Mouse (Mus musculus) heart, adult 2 months (tissue): Measurements from ENCODE around the gene Cish. TPM values are rescaled to one million over a fixed set of nuclear protein-coding genes. Genes with fewer than 3 reads are reported as not detected.

Experiments
- DNase-seq, 2 experiments: peaks; one replicate each; pipeline ENCODE4 v3.0.0; 2021
- H3K27ac ChIP-seq: fragments of 200-600 bp; 2 replicates; pipeline ENCODE4 v1.8.1; 2022
- H3K27me3 ChIP-seq: fragments of 200-500 bp; 2 replicates; pipeline ENCODE4 v1.6.1; 2012; ENCODE audit warnings: mild to moderate bottlenecking, low read length, inconsistent platforms, mixed read lengths; ENCODE audit not compliant: control insufficient read depth, insufficient read depth
- H3K36me3 ChIP-seq: fragments of 200-500 bp; 2 replicates; pipeline ENCODE4 v1.6.1; 2012; ENCODE audit warnings: low read length, inconsistent platforms; ENCODE audit not compliant: control insufficient read depth, insufficient read depth
- H3K4me1 ChIP-seq: fragments of 200-500 bp; 2 replicates; pipeline ENCODE4 v1.6.1; 2011; ENCODE audit warnings: low read length; ENCODE audit not compliant: control insufficient read depth, insufficient read depth
- H3K4me3 ChIP-seq: fragments of 200-600 bp; 2 replicates; pipeline ENCODE4 v1.8.1; 2022
- H3K79me2 ChIP-seq: fragments of 200-500 bp; replicated peaks from 2 replicates; pipeline ENCODE4 v1.6.1; 2012; ENCODE audit warnings: mild to moderate bottlenecking, inconsistent platforms, low read length, moderate library complexity, mixed read lengths; ENCODE audit not compliant: control insufficient read depth, insufficient read depth
- H3K9ac ChIP-seq: fragments of 200-500 bp; 2 replicates; pipeline ENCODE4 v1.6.1; 2012; ENCODE audit warnings: low read depth, mild to moderate bottlenecking, control low read depth, inconsistent platforms, low read length, mixed read lengths
- CTCF ChIP-seq: fragments of 200-600 bp; IDR thresholded peaks from 2 replicates; pipeline ENCODE4 v1.8.1; 2022; ENCODE audit warnings: antibody characterized with exemption, mild to moderate bottlenecking, moderate library complexity
- EP300 ChIP-seq: fragments of 200-500 bp; IDR thresholded peaks from 2 replicates; pipeline ENCODE4 v1.6.1; 2011; ENCODE audit warnings: low read depth, low read length, control low read depth; ENCODE audit not compliant: insufficient read depth
- POLR2A ChIP-seq: fragments of 200-500 bp; IDR thresholded peaks from 2 replicates; pipeline ENCODE4 v1.6.1; 2011; ENCODE audit warnings: mild to moderate bottlenecking, low read depth, low read length, control low read depth; ENCODE audit not compliant: insufficient read depth
- WGBS: fragments of 180-500 bp; shearing (Covaris S2); methylation state at CpG from one replicate; pipeline ENCODE4 v1.1.7; 2018; 5-methylcytosine and 5-hydroxymethylcytosine counted together
- intact Hi-C: fragments of 180-260 bp; cut with DNase I; formaldehyde crosslinking; loops from one replicate; pipeline ENCODE4 v1.15.1; 2025
- polyA plus RNA-seq: library from polyadenylated mRNA; depleted of rRNA; stranded (reverse); fragments of >200 nt; gene quantifications from 2 replicates; pipeline ENCODE4 v1.2.3, GENCODE M21; 2012
- total RNA-seq, 2 experiments: library from RNA; stranded (reverse); gene quantifications; 2 replicates each; pipeline ENCODE4 v1.2.3; 2021

The Cish gene
- total and polyA plus RNA-seq, 3 experiments = 118 to 167 (median 151) TPM

DNA sequence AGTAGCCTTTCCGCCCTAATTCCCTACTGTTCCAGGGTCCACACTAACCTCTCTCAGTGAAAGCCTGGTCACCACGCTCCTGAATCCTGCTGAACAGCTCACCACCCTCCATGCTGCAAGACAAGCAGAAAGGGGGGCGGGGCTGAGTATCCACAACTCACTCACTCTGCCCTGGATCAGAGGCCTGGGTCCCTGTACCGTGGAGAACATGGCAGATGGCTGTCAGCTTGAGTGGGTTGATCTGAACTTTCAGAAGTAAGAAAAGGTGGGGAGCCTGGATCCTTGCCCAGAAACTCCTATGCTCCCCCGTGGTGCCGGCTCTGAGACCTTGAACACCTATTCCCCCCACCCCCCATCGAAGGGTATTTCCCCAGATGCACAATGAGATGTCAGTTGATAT lies 33.5 kb upstream of the Cish start:
- no peaks in the 10 kb centered on the region for H3K79me2 ChIP-seq
- no peak overlapping the region for H3K4me3 ChIP-seq
- no peak overlapping the region for H3K27ac ChIP-seq
- no peaks in the 10 kb centered on the region for H3K27me3 ChIP-seq
- no peak overlapping the region for H3K9ac ChIP-seq
- peaks cover 2% of the 10 kb centered on the region; the same call in 1 of the 2 replicates for H3K36me3 ChIP-seq
- TF ChIP-seq EP300 = no peak
- no peak for TF ChIP-seq POLR2A
- no peak for TF ChIP-seq CTCF
- 86% methylated on average over 7 of the region's 7 CpGs for WGBS
- intact Hi-C loops = no loop called here
- DNase-seq = no peak
- peaks cover 3% of the 10 kb centered on the region for H3K4me1 ChIP-seq

DNA sequence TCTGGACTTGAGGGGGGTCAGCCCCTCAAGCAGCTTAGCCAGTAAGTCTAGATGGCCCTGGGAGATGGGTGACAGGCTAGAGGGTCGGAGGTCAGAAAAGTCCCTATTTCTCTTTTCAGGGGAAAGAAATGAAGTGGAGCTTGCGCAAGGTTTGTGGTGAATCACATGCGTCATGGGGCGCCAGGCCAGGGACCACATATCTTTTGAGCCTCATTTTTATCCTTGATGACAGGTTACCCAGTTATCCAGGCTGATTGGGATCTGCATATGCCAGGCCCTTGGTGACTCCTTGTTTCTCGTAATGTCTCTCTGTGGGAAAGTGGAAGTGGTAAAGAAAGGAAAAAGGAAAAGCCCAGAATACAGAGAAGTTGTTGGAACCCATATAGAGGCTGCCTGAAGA lies 31.9 kb upstream of the Cish start:
- intact Hi-C loops = no loop called here
- peak in 1 of 2 experiments; percentile 47 for DNase-seq
- peaks cover 2% of the 10 kb centered on the region; the same call in 1 of the 2 replicates for H3K36me3 ChIP-seq
- no peak overlapping the region for H3K4me3 ChIP-seq
- H3K4me1 ChIP-seq = peaks cover 3% of the 10 kb centered on the region
- H3K27me3 ChIP-seq = no peaks in the 10 kb centered on the region
- no peak overlapping the region for H3K9ac ChIP-seq
- WGBS = 83% methylated on average over 5 of the region's 5 CpGs
- H3K27ac ChIP-seq = no peak overlapping the region
- no peaks in the 10 kb centered on the region for H3K79me2 ChIP-seq
- TF ChIP-seq CTCF (no peak), EP300 (no peak), POLR2A (no peak)

DNA sequence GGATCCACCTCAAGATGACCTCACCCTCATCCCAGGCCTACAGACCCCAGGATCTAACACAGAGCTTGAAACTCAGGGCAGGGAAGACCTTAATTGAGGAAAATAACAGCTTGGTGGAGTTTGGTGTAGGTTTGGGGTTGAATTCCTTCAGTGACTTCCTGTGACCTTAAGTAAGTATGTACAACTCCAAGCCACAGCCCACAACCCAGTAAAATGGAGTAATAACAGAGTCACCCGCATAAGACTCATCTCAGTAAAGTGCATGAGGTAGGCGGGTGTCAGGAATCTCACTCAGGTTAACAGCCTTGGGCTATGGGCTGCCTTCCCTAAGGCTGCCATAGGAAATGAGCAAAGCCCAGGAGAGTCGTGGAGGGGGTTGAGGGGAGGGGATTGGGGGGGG lies 31.1 kb upstream of the Cish start:
- no peak for DNase-seq
- H3K9ac ChIP-seq = no peak overlapping the region
- no peak overlapping the region for H3K27ac ChIP-seq
- TF ChIP-seq CTCF = no peak
- no peak for TF ChIP-seq POLR2A
- no peak for TF ChIP-seq EP300
- H3K36me3 ChIP-seq = peaks cover 2% of the 10 kb centered on the region; the same call in 1 of the 2 replicates
- H3K27me3 ChIP-seq = no peaks in the 10 kb centered on the region
- H3K79me2 ChIP-seq = no peaks in the 10 kb centered on the region
- no peak overlapping the region for H3K4me3 ChIP-seq
- H3K4me1 ChIP-seq = peaks cover 1% of the 10 kb centered on the region; the same call in 1 of the 2 replicates
- 71% methylated on average over 3 of the region's 3 CpGs for WGBS
- intact Hi-C loops = no loop called here

DNA sequence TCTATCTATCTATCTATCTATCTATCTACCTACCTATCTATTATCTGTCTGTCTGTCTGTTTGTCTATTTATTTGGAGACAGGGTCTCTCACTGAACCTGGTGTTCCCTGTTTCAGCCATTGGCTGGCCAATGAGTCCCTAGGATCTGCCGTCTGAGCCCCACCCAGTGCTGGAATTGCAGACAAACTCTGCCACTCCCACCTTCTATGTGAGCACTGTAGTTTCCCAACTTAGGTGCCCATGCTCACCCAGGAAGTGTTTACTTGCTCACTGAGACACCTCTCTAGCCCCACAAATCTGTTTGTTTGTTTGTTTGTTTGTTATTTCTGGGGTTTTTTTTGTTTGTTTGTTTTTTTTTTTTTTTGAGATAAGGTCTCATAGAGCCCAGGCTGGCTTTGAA lies 28.8 kb upstream of the Cish start:
- no peak for TF ChIP-seq CTCF
- TF ChIP-seq POLR2A = no peak
- TF ChIP-seq EP300 = no peak
- Histone ChIP-seq H3K79me2 (no peaks in the 10 kb centered on the region), H3K4me1 (no peaks in the 10 kb centered on the region), H3K27me3 (no peaks in the 10 kb centered on the region), H3K9ac (no peak overlapping the region), H3K36me3 (no peaks in the 10 kb centered on the region), H3K4me3 (no peak overlapping the region), H3K27ac (no peak overlapping the region)
- no peak for DNase-seq
- intact Hi-C loops = no loop called here
- 53% methylated on average over 1 of the region's 1 CpGs for WGBS

- Histone ChIP-seq H3K27me3 (no peaks in the 10 kb centered on the region), H3K27ac (no peak overlapping the region), H3K4me3 (no peak overlapping the region), H3K9ac (no peak overlapping the region), H3K4me1 (peaks cover 2% of the 10 kb centered on the region; the same call in 1 of the 2 replicates), H3K79me2 (no peaks in the 10 kb centered on the region), H3K36me3 (no peaks in the 10 kb centered on the region)
- WGBS = 45% methylated on average over 4 of the region's 4 CpGs
- no peak for TF ChIP-seq CTCF
- no peak for TF ChIP-seq POLR2A
- no peak for TF ChIP-seq EP300
- DNase-seq = no peak
- intact Hi-C loops = no loop called here
These were observed 28.0 kb upstream of the Cish start for GRCm38 (mm10) chr9:107267721-107268402.

GRCm38 (mm10) chr9:107269772-107270171 lies 26.1 kb upstream of the Cish start:
- Histone ChIP-seq H3K27ac (no peak overlapping the region), H3K79me2 (no peaks in the 10 kb centered on the region), H3K36me3 (no peaks in the 10 kb centered on the region), H3K4me1 (peaks cover 3% of the 10 kb centered on the region; the same call in 1 of the 2 replicates), H3K4me3 (no peak overlapping the region), H3K27me3 (no peaks in the 10 kb centered on the region), H3K9ac (no peak overlapping the region)
- TF ChIP-seq CTCF (no peak), POLR2A (no peak), EP300 (no peak)
- WGBS = 94% methylated on average over 1 of the region's 1 CpGs
- intact Hi-C loops = no loop called here
- no peak for DNase-seq
